Mouse (Mus musculus) forebrain, embryonic 14.5 days (tissue): ENCODE data around the gene Spdef. TPM values are rescaled to one million over a fixed set of nuclear protein-coding genes. Genes with fewer than 3 reads are reported as not detected.

ENCODE experiments used
- ATAC-seq: fragments of 200-750 bp; cut with Nextera tagmentation; 2 replicates; pipeline ENCODE4 v1.8.0; 2017; ENCODE audit warnings: mild to moderate bottlenecking, moderate library complexity
- DNase-seq: peaks from one replicate; pipeline ENCODE4 v3.0.0-alpha.2; 2015; ENCODE audit warnings: low spot score
- H3K27ac ChIP-seq: fragments of 300-500 bp; sonication (generic); 2 replicates; pipeline ENCODE4 v1.5.1; 2014; ENCODE audit warnings: low read depth, mild to moderate bottlenecking, control low read depth, low read length, moderate library complexity
- H3K27me3 ChIP-seq: fragments of 300-500 bp; sonication (generic); replicated peaks from 2 replicates; pipeline ENCODE4 v1.6.1; 2014; ENCODE audit warnings: low read length, control low read depth, mixed read lengths; ENCODE audit not compliant: control insufficient read depth, insufficient read depth
- H3K36me3 ChIP-seq: fragments of 300-500 bp; sonication (generic); 2 replicates; pipeline ENCODE4 v1.6.1; 2014; ENCODE audit warnings: low read length, control low read depth; ENCODE audit not compliant: control insufficient read depth, insufficient read depth
- H3K4me1 ChIP-seq: fragments of 300-500 bp; sonication (generic); 2 replicates; pipeline ENCODE4 v1.6.1; 2014; ENCODE audit warnings: antibody characterized with exemption, low read length, control low read depth; ENCODE audit not compliant: control insufficient read depth, insufficient read depth
- H3K4me2 ChIP-seq: fragments of 300-500 bp; sonication (generic); 2 replicates; pipeline ENCODE4 v1.6.1; 2014; ENCODE audit warnings: mild to moderate bottlenecking, control low read depth, low read length
- H3K4me3 ChIP-seq: fragments of 300-500 bp; sonication (generic); 2 replicates; pipeline ENCODE4 v1.5.1; 2014; ENCODE audit warnings: low read depth, low read length, control low read depth
- H3K9ac ChIP-seq: fragments of 300-500 bp; sonication (generic); 2 replicates; pipeline ENCODE4 v1.6.1; 2014; ENCODE audit warnings: mild to moderate bottlenecking, low read length, control low read depth, moderate library complexity
- H3K9me3 ChIP-seq: fragments of 300-500 bp; sonication (generic); replicated peaks from 2 replicates; pipeline ENCODE4 v1.6.1; 2016; ENCODE audit warnings: low read length, control low read depth, mixed read lengths; ENCODE audit not compliant: control insufficient read depth
- WGBS: fragments of 180-500 bp; shearing (Covaris S2); extraction: QIAGEN DNeasy Blood & Tissue Kit; methylation state at CpG from one replicate; pipeline ENCODE4 v1.1.7; 2014; 5-methylcytosine and 5-hydroxymethylcytosine counted together
- polyA plus RNA-seq: library from polyadenylated mRNA; unstranded; fragments of >200 nt; fragmentation: Nextera tagmentation; extraction: Ambion mirVana; gene quantifications from 2 replicates; pipeline ENCODE4 v1.2.1, GENCODE M21; 2014

The Spdef gene
- polyA plus RNA-seq, result 0.44 TPM in 1 of 2 replicates, not detected in the other

DNA sequence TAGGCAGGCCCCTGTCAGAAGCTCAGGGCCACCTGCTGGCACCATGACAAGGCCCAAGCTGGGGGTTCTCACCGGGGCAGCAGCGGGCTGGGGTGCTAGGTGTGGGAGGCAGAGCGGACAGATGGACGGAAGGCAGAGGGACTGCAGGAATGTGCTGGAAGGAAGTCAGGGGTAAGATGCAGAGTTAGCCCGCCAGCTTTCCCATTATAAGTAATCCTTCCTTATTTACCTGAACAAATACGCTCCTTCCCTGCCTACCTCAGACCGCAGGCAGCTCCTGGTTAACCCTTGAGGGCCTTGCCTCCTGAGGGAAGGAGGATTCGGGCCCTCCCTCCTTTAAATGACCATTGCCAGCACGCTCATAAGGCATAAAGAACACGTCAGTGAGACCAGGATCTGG lies at the start of gene Spdef:
TSS of gene Spdef (minus strand) at position 186 of the 400 bp plus-strand sequence.
- Histone ChIP-seq H3K9me3 (no peaks in the 10 kb centered on the region), H3K4me2 (no peak within 1 kb of the TSS), H3K36me3 (no peaks in the 10 kb centered on the region), H3K4me1 (0 out of 2 replicates have a peak, but pooled peaks cover 3% of the 10 kb centered on the region), H3K27ac (no peak within 1 kb of the TSS), H3K9ac (no peak within 1 kb of the TSS), H3K4me3 (no peak within 1 kb of the TSS), H3K27me3 (no peaks in the 10 kb centered on the region)
- 72% methylated on average over 10 of the region's 10 CpGs for WGBS
- DNase-seq (no peak), ATAC-seq (no peak)

DNA sequence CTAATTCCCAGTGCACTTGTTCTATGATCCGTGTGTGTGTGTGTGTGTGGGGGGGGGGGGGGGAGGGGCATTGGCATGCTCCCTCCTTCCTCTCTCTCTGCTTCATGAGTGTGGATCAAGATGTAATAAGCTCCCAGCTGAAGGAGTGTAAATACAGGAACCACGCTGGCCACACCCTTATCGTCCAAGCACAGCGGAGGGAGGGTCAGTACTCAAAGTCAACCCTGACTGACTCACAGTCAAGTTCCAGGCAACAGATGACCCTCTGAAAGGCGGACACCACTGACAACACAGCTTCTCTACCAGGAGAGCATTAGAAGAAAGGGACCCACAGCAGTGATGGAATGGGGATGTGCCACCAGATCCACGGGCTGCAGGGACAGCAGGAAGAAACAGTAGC lies 49.1 kb upstream of the Spdef start:
- ATAC-seq, result no peak
- no peaks in the 10 kb centered on the region for H3K4me1 ChIP-seq
- 87% methylated on average over 6 of the region's 6 CpGs for WGBS
- no peak overlapping the region for H3K4me2 ChIP-seq
- no peak overlapping the region for H3K27ac ChIP-seq
- no peak overlapping the region for H3K9ac ChIP-seq
- no peaks in the 10 kb centered on the region for H3K9me3 ChIP-seq
- no peak for DNase-seq
- no peak overlapping the region for H3K4me3 ChIP-seq
- H3K36me3 ChIP-seq, result peaks cover 18% of the 10 kb centered on the region; the same call in 1 of the 2 replicates
- no peaks in the 10 kb centered on the region for H3K27me3 ChIP-seq

DNA sequence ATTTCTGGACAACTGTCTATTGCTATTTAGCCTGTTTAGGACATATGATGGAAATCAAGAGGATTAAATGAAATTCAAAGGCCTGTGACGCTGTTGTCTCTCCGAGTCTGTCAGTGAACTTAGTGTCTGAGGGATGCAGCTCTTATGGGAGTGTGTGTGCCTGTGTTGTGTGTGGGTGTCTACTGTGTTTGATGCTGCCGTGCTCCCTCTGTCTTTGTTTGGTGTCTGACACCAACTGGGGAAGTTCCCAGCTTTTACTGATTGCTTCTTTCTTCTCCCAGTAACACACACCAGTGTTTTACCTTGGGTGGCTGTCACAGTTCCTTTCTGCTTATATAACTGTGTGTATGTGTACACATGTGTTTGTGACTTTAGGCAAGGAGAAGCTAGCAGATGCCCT lies 45.4 kb upstream of the Spdef start:
- no peak overlapping the region for H3K4me3 ChIP-seq
- WGBS, result 87% methylated on average over 3 of the region's 3 CpGs

GRCm38 (mm10) chr17:27771616-27772015 lies 42.9 kb upstream of the Spdef start:
- ATAC-seq, result no peak
- H3K27me3 ChIP-seq, result no peaks in the 10 kb centered on the region
- WGBS, result 90% methylated on average over 6 of the region's 6 CpGs
- no peak overlapping the region for H3K27ac ChIP-seq
- H3K4me3 ChIP-seq, result no peak overlapping the region
- no peaks in the 10 kb centered on the region for H3K9me3 ChIP-seq
- no peak for DNase-seq
- H3K9ac ChIP-seq, result no peak overlapping the region
- H3K36me3 ChIP-seq, result peaks cover 25% of the 10 kb centered on the region
- no peaks in the 10 kb centered on the region for H3K4me1 ChIP-seq
- H3K4me2 ChIP-seq, result no peak overlapping the region

More for the DNA sequence above, 45.4 kb upstream of the Spdef start:
- Histone ChIP-seq H3K4me1 (no peaks in the 10 kb centered on the region), H3K9me3 (no peaks in the 10 kb centered on the region), H3K27ac (no peak overlapping the region), H3K36me3 (peaks cover 15% of the 10 kb centered on the region; the same call in 1 of the 2 replicates), H3K9ac (no peak overlapping the region), H3K4me2 (no peak overlapping the region), H3K27me3 (no peaks in the 10 kb centered on the region)
- ATAC-seq, result no peak
- DNase-seq, result no peak

- ATAC-seq, result peak; percentile 75
- Histone ChIP-seq H3K27ac (no peak overlapping the region), H3K4me3 (no peak overlapping the region), H3K9me3 (no peaks in the 10 kb centered on the region), H3K36me3 (peaks cover 40% of the 10 kb centered on the region), H3K4me2 (no peak overlapping the region), H3K27me3 (no peaks in the 10 kb centered on the region), H3K9ac (no peak overlapping the region), H3K4me1 (no peaks in the 10 kb centered on the region)
- DNase-seq, result peak; percentile 80
- 64% methylated on average over 8 of the region's 8 CpGs for WGBS
These were observed 40.2 kb upstream of the Spdef start for GRCm38 (mm10) chr17:27768817-27769542.

DNA sequence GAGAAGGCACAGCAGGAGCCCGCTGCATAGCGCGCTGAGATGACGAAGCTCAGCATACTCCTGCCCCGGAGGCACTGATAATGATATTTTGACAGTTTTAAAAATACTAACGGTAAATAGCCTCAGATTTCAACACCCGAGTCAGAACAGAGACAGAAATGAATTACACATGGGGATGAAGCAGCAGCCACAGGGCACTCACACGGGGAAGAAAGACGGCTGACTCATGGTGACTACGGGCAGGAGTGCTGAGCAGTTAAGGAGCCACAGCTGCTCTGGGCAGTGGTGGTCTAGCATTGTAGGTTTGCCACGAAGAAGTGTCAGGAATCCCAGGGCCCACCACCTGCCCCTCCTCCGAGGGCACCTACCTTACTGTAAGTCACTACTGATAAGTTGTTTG lies 38.8 kb upstream of the Spdef start:
- Histone ChIP-seq H3K4me3 (no peak overlapping the region), H3K27ac (no peak overlapping the region), H3K36me3 (peaks cover 40% of the 10 kb centered on the region), H3K4me2 (no peak overlapping the region), H3K4me1 (no peaks in the 10 kb centered on the region), H3K9ac (no peak overlapping the region), H3K9me3 (no peaks in the 10 kb centered on the region), H3K27me3 (no peaks in the 10 kb centered on the region)
- WGBS, result 87% methylated on average over 12 of the region's 12 CpGs
- no peak for DNase-seq
- ATAC-seq, result no peak

DNA sequence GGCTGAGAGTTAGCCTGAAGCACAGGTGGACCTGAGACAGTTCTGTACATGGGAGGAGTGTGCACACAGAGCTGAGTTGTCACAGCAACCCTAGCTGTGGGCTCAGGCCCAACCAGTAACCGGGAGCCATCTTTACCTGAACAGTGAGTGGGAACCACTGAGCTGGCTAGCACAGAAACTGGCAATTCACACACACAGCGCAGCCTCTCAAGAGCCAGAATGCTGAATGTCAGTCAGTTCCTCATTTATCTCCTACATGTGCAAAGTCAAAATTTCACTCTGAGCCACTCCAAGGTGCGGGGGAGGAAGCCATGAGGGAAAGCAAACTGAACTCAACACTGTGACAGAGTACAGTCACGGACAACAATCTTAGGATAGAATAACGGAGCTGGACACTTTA lies 38.4 kb upstream of the Spdef start:
- Histone ChIP-seq H3K27me3 (no peaks in the 10 kb centered on the region), H3K9ac (no peak overlapping the region), H3K9me3 (no peaks in the 10 kb centered on the region), H3K4me1 (no peaks in the 10 kb centered on the region), H3K36me3 (peaks cover 40% of the 10 kb centered on the region), H3K4me2 (no peak overlapping the region), H3K27ac (no peak overlapping the region), H3K4me3 (no peak overlapping the region)
- DNase-seq (no peak), ATAC-seq (no peak)
- WGBS, result 87% methylated on average over 5 of the region's 5 CpGs

- peaks cover 37% of the 10 kb centered on the region for H3K36me3 ChIP-seq
- no peak overlapping the region for H3K27ac ChIP-seq
- no peaks in the 10 kb centered on the region for H3K4me1 ChIP-seq
- H3K9ac ChIP-seq, result no peak overlapping the region
- 97% methylated on average over 6 of the region's 6 CpGs for WGBS
- H3K4me2 ChIP-seq, result no peak overlapping the region
- no peak for DNase-seq
- H3K9me3 ChIP-seq, result no peaks in the 10 kb centered on the region
- H3K4me3 ChIP-seq, result no peak overlapping the region
- ATAC-seq, result no peak
- no peaks in the 10 kb centered on the region for H3K27me3 ChIP-seq
These were observed 36.3 kb upstream of the Spdef start for GRCm38 (mm10) chr17:27765066-27765465.

- H3K4me1 ChIP-seq, result no peaks in the 10 kb centered on the region
- no peak for ATAC-seq
- 98% methylated on average over 2 of the region's 2 CpGs for WGBS
- H3K9me3 ChIP-seq, result no peaks in the 10 kb centered on the region
- no peak overlapping the region for H3K4me3 ChIP-seq
- DNase-seq, result no peak
- H3K9ac ChIP-seq, result no peak overlapping the region
- no peak overlapping the region for H3K4me2 ChIP-seq
- H3K27me3 ChIP-seq, result no peaks in the 10 kb centered on the region
- H3K27ac ChIP-seq, result no peak overlapping the region
- H3K36me3 ChIP-seq, result peaks cover 37% of the 10 kb centered on the region
These were observed 35.7 kb upstream of the Spdef start for GRCm38 (mm10) chr17:27764453-27764852.
